Mouse (Mus musculus) midbrain, postnatal 0 days (tissue): Measurements from ENCODE around the gene Adarb2. TPM values are rescaled to one million over a fixed set of nuclear protein-coding genes. Genes with fewer than 3 reads are reported as not detected.

ENCODE experiments used
- ATAC-seq: fragments of 200-750 bp; cut with Nextera tagmentation; 2 replicates; pipeline ENCODE4 v1.8.0; 2017; ENCODE audit warnings: moderate number of reproducible peaks, mild to moderate bottlenecking, moderate TSS enrichment, moderate library complexity; ENCODE audit not compliant: low FRiP score
- DNase-seq: peaks from one replicate; pipeline ENCODE4 v3.0.0-alpha.2; 2015; ENCODE audit warnings: low spot score
- H3K27ac ChIP-seq: fragments of 300-500 bp; sonication (generic); 2 replicates; pipeline ENCODE4 v1.5.1; 2014; ENCODE audit warnings: low read depth, mild to moderate bottlenecking, low read length, mixed read lengths
- H3K27me3 ChIP-seq: fragments of 300-500 bp; sonication (generic); 2 replicates; pipeline ENCODE4 v1.6.1; 2014; ENCODE audit warnings: low read length, control low read depth, mixed read lengths; ENCODE audit not compliant: insufficient read depth
- H3K36me3 ChIP-seq: fragments of 300-500 bp; sonication (generic); 2 replicates; pipeline ENCODE4 v1.6.1; 2014; ENCODE audit warnings: low read length, control low read depth, mixed read lengths; ENCODE audit not compliant: insufficient read depth
- H3K4me1 ChIP-seq: fragments of 300-500 bp; sonication (generic); 2 replicates; pipeline ENCODE4 v1.6.1; 2014; ENCODE audit warnings: mild to moderate bottlenecking, control low read depth, antibody characterized with exemption, low read length, mixed read lengths; ENCODE audit not compliant: insufficient read depth
- H3K4me2 ChIP-seq: fragments of 300-500 bp; sonication (generic); 2 replicates; pipeline ENCODE4 v1.6.1; 2014; ENCODE audit warnings: low read depth, mild to moderate bottlenecking, low read length, mixed read lengths; ENCODE audit not compliant: poor library complexity, severe bottlenecking
- H3K4me3 ChIP-seq: fragments of 300-500 bp; sonication (generic); 2 replicates; pipeline ENCODE4 v1.5.1; 2014; ENCODE audit warnings: low read depth, mild to moderate bottlenecking, low read length, moderate library complexity
- H3K9ac ChIP-seq: fragments of 300-500 bp; sonication (generic); replicated peaks from 2 replicates; pipeline ENCODE4 v1.6.1; 2014; ENCODE audit warnings: mild to moderate bottlenecking, low read length, moderate library complexity, mixed read lengths; ENCODE audit not compliant: poor library complexity, severe bottlenecking
- H3K9me3 ChIP-seq: fragments of 300-500 bp; sonication (generic); 2 replicates; pipeline ENCODE4 v1.6.1; 2016; ENCODE audit warnings: low read length, control low read depth
- CTCF ChIP-seq: IDR thresholded peaks from 2 replicates; pipeline ENCODE4 v1.5.1; 2016; ENCODE audit warnings: antibody characterized with exemption, mild to moderate bottlenecking
- WGBS: fragments of 180-500 bp; shearing (Covaris S2); extraction: QIAGEN DNeasy Blood & Tissue Kit; methylation state at CpG from one replicate; pipeline ENCODE4 v1.1.7; 2014; 5-methylcytosine and 5-hydroxymethylcytosine counted together
- polyA plus RNA-seq: library from polyadenylated mRNA; unstranded; fragments of >200 nt; fragmentation: Nextera tagmentation; extraction: Ambion mirVana; gene quantifications from 2 replicates; pipeline ENCODE4 v1.2.1, GENCODE M21; 2015
- total RNA-seq: library from RNA; depleted of rRNA; stranded (reverse); fragments of >200 nt; gene quantifications from 2 replicates; pipeline ENCODE4 v1.2.3, GENCODE M21; 2014

Adarb2 gene
- total and polyA plus RNA-seq, 2 experiments from 2014 or later = 16.9 to 36.3 TPM

GRCm38 (mm10) chr13:8525748-8526631 is 323.3 kb downstream of the Adarb2 start:
- Histone ChIP-seq H3K4me2 (no peak overlapping the region), H3K9ac (no peak overlapping the region), H3K27me3 (no peaks in the 10 kb centered on the region), H3K9me3 (no peaks in the 10 kb centered on the region), H3K4me3 (no peak overlapping the region), H3K4me1 (no peaks in the 10 kb centered on the region), H3K36me3 (no peaks in the 10 kb centered on the region), H3K27ac (no peak overlapping the region)
- WGBS = 52% methylated on average over 9 of the region's 9 CpGs
- no peak for TF ChIP-seq CTCF
- ATAC-seq (no peak), DNase-seq (no peak)

- no peak for TF ChIP-seq CTCF
- Histone ChIP-seq H3K27me3 (no peaks in the 10 kb centered on the region), H3K9ac (no peak overlapping the region), H3K4me3 (no peak overlapping the region), H3K36me3 (no peaks in the 10 kb centered on the region), H3K4me2 (no peak overlapping the region), H3K9me3 (no peaks in the 10 kb centered on the region), H3K27ac (no peak overlapping the region), H3K4me1 (no peaks in the 10 kb centered on the region)
- ATAC-seq (no peak), DNase-seq (no peak)
- WGBS = 85% methylated on average over 9 of the region's 9 CpGs
These were observed 331.8 kb downstream of the Adarb2 start for GRCm38 (mm10) chr13:8534265-8535113.

GRCm38 (mm10) chr13:8538481-8538880 is 335.8 kb downstream of the Adarb2 start:
- no peaks in the 10 kb centered on the region for H3K36me3 ChIP-seq
- H3K27me3 ChIP-seq = no peaks in the 10 kb centered on the region
- no peak overlapping the region for H3K4me2 ChIP-seq
- ATAC-seq (no peak), DNase-seq (no peak)
- H3K4me1 ChIP-seq = no peaks in the 10 kb centered on the region
- H3K9me3 ChIP-seq = no peaks in the 10 kb centered on the region
- no peak for TF ChIP-seq CTCF
- no peak overlapping the region for H3K4me3 ChIP-seq
- no peak overlapping the region for H3K27ac ChIP-seq
- H3K9ac ChIP-seq = no peak overlapping the region
- WGBS = 87% methylated on average over 2 of the region's 2 CpGs

GRCm38 (mm10) chr13:8538896-8539295 is 336.2 kb downstream of the Adarb2 start:
- H3K4me1 ChIP-seq = no peaks in the 10 kb centered on the region
- H3K4me3 ChIP-seq = no peak overlapping the region
- H3K9ac ChIP-seq = no peak overlapping the region
- no peaks in the 10 kb centered on the region for H3K9me3 ChIP-seq
- no peak for TF ChIP-seq CTCF
- H3K27me3 ChIP-seq = no peaks in the 10 kb centered on the region
- no peaks in the 10 kb centered on the region for H3K36me3 ChIP-seq
- no peak for DNase-seq
- H3K4me2 ChIP-seq = no peak overlapping the region
- no peak for ATAC-seq
- H3K27ac ChIP-seq = no peak overlapping the region
- WGBS = 94% methylated on average over 10 of the region's 10 CpGs

- no peak for TF ChIP-seq CTCF
These were observed 340.0 kb downstream of the Adarb2 start for GRCm38 (mm10) chr13:8542684-8543083.

GRCm38 (mm10) chr13:8552242-8552641 is 349.6 kb downstream of the Adarb2 start:
- 81% methylated on average over 2 of the region's 2 CpGs for WGBS

More at GRCm38 (mm10) chr13:8542684-8543083, 340.0 kb downstream of the Adarb2 start:
- H3K9ac ChIP-seq = no peak overlapping the region
- H3K27me3 ChIP-seq = no peaks in the 10 kb centered on the region
- no peak overlapping the region for H3K4me2 ChIP-seq
- 81% methylated on average over 2 of the region's 2 CpGs for WGBS
- H3K4me3 ChIP-seq = no peak overlapping the region
- DNase-seq (no peak), ATAC-seq (no peak)
- H3K36me3 ChIP-seq = no peaks in the 10 kb centered on the region
- H3K27ac ChIP-seq = no peak overlapping the region
- no peaks in the 10 kb centered on the region for H3K4me1 ChIP-seq
- no peaks in the 10 kb centered on the region for H3K9me3 ChIP-seq

More at GRCm38 (mm10) chr13:8552242-8552641, 349.6 kb downstream of the Adarb2 start:
- DNase-seq = no peak
- no peaks in the 10 kb centered on the region for H3K36me3 ChIP-seq
- no peak overlapping the region for H3K27ac ChIP-seq
- H3K4me3 ChIP-seq = no peak overlapping the region
- no peaks in the 10 kb centered on the region for H3K4me1 ChIP-seq
- H3K9me3 ChIP-seq = no peaks in the 10 kb centered on the region
- H3K9ac ChIP-seq = no peak overlapping the region
- ATAC-seq = no peak
- no peak overlapping the region for H3K4me2 ChIP-seq
- TF ChIP-seq CTCF = no peak
- no peaks in the 10 kb centered on the region for H3K27me3 ChIP-seq
